Mouse (Mus musculus) kidney, postnatal 36 days (tissue): ENCODE measurements around the gene Trh.
A peak's percentile ranks its signal among the peaks of the same experiment; 100 is the strongest.

ENCODE experiments used
- DNase-seq, 2 experiments: peaks; one replicate each; pipeline ENCODE4 v3.0.0; 2021 to 2022; ENCODE audit warnings: mixed read lengths in 2 of 2

The Trh gene

DNA sequence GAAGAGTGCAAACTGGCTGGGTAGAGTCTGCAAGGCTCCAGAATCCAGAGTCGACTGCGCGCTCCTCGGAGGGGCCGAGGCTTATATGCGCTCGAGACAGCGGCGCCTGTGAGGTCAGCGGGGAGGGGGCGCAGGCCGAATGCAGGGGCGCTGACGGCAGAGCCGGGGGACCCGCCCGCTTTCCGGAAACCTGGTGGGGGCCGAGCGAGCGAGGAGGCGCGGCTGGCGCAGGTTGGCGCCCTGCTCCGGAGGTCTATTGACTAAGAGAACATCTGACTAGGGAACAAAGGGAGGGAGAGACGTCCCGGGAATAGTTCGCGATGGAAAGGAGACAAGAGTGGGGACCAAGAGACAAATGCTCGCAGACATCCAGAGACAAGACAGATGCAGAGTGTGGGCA lies at the start of gene Trh:
Gene Trh, minus strand, starts transcription at position 60 of the 400 bp plus-strand sequence.
- no peak for DNase-seq

GRCm38 (mm10) chr6:92290826-92291225 lies 46.4 kb upstream of the Trh start:
- DNase-seq = no peak

- DNase-seq = no peak
These were observed 42.4 kb upstream of the Trh start for GRCm38 (mm10) chr6:92286889-92287288.

DNA sequence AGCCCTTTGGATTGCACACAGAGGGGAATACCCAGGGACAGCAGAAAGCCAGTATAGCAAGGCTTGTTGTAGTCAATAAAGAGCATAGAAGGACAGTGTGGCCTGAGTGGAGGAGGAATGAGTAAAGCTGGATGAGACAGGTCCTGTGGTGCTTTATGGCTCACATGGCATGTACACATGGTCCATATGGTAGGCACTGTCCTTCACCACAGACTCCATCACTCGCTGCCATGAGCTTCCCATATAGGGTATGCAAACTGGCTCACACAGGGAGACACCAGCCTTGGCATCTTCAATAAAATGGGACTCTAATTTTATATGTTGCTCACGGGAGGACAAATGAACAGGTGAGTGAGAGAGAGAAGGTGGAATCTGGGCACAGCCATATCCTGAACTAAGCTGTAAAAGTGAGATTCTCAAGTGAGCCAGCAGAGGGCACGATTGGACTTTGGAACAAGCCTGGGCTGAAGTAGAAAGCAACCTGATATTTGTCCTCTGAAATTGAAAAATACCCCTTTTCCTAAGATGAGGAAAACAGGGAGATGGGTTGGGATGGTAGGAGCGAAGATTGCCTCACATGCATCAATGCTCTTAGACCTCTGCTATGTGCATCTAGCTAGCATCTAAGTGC lies 41.9 kb upstream of the Trh start:
- peak; percentile 54 to 84 for DNase-seq

- DNase-seq = no peak
These were observed 41.1 kb upstream of the Trh start for GRCm38 (mm10) chr6:92285559-92285958.

DNA sequence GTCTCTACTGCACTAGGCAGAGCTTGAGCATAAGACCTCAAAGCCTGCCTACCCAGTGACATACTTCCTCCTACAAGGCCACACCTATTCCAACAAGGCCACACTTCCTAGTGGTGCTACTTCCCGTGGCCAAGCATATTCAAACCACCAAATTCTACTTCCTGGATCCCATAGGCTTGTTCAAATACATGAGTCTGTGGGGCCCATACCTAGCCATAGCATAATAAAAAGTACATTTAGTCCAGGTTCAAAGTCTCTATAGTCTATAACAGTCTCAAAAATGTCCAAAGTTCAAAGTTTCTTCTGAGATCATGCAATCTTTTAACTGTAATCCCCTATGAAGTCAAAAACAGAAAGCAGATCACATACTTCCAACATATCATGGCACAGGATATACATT lies 32.7 kb upstream of the Trh start:
- DNase-seq = no peak

GRCm38 (mm10) chr6:92273652-92274322 lies 29.3 kb upstream of the Trh start:
- DNase-seq = no peak

GRCm38 (mm10) chr6:92272601-92273000 lies 28.2 kb upstream of the Trh start:
- no peak for DNase-seq

DNA sequence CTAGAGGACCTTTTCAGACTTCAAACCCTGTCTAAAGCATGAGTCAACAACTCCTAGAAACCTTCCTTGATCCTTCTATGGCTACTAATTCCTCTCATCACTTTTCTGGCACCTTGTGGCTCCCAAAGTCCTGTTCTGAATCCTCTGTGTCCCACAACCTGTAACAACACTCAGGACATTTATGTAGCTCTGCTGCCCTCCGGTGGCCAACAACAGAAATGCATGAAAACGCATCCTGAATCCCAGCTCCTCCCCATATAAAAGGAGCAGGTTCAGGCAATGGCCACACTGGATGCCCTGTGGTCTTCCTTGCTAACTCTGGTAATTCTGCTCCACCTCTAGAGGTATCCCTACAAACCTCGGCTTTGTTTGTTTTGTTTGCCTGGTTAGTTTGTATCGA lies 24.6 kb upstream of the Trh start:
- peak; percentile 60 to 82 for DNase-seq

GRCm38 (mm10) chr6:92268001-92268400 lies 23.6 kb upstream of the Trh start:
- DNase-seq = no peak

DNA sequence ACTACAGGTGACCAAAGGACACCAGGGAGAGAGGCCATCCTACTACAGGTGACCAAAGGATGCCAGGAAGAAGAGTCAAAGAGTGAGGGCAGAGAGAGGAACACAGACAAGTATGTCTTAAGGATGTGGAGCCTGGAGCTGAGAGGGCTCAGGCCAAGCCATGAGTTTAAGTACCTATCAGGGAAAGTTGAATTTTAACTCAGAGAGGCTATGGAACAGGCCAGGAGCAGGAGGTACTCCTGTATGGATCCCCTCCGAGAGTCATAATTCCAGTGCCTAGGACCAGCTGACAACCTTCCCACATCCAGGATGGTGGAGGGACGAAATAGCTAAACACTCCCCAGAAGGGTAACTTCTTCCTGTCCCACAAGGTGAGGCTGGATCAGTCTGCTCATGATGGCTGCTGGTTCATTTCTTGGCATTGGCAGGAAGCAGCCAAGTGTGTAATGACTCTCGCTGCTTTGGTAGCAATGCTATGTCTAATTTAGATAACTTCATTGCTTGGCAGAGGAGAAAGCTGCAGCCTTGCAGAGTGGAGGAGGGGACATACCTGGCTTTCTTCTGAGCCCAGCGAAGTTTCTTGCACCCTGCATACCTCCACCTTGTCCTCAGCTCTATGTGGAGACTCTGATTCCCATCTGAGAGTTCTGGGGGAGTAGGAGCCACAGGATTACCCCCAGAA lies 16.9 kb upstream of the Trh start:
- peak; percentile 20 to 35 for DNase-seq

- no peak for DNase-seq
These were observed 10.9 kb upstream of the Trh start for GRCm38 (mm10) chr6:92255346-92255745.

DNA sequence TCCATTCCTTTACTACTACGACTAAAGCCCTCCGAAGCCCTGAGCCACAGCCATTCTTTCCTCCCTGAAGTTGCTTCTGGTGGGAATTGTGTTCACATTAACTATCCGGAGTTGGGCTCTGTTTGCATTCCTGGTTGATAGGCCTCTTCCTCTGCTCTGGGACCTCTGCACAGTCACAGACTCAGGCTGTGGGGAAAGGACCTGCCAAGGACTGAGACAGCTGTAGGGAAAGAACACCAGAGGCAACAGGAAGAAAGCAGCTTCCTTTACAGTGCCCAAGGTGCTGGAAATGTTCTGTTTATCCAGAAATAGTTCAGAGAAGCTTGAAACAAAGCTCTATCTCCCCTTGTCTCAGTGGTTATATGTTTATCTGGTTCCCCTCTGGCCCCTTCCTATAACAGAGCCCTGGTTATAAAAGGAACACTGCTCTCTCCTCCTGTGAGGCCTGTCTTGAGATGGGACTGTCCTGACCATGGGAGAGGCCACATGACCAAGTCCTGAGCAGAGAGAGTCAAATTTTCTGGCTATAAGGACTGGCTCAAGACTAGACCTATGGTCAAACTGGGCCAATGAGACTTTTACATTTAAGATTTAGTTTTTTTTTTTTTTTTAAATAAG lies 8.9 kb upstream of the Trh start:
- DNase-seq = no peak

GRCm38 (mm10) chr6:92247215-92247919 lies 2.9 kb upstream of the Trh start:
- DNase-seq = no peak

GRCm38 (mm10) chr6:92246335-92246734 lies 1.9 kb upstream of the Trh start:
- DNase-seq = no peak

GRCm38 (mm10) chr6:92241178-92241906 lies 3.1 kb downstream of the Trh start:
- peak; percentile 70 to 77 for DNase-seq

DNA sequence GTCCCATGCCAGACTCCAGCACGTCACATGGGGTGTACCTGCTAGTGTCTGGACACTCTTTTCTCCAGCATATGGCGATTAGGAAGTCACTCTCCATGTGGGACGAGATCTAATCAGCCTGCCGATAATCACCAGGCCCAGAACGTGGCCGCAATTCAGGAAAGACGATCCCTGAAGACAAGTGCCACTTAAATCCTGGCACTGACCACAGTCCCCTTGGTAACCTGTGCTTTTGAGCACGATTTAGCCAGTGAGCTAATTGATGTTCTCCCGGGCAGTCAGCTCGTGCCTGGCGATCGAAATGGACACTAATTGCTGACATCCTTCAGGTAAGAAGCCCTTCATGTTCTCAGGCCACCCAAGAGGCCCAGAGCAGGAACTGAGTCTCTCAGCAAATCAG lies 9.4 kb downstream of the Trh start:
- DNase-seq = no peak

DNA sequence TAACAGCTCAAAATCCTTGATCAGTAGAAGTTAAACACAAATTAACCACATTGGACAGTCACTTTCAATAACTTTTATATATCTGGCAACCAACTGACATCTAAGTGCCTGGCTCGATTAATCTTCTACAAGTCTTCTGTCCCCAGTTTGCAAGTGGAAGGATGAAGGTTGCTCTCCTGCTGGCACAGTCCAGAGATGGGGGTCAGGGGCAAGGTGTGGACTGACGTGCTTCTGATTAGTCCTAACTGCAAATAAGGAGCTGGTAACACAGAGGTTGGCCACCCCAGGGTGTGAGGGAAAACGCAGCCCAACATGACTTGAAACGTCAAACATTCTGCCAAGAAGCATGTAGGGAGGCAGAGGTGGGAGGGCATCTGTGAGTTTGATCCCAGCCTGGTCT lies 12.7 kb downstream of the Trh start:
- peak; percentile 11 to 24 for DNase-seq

DNA sequence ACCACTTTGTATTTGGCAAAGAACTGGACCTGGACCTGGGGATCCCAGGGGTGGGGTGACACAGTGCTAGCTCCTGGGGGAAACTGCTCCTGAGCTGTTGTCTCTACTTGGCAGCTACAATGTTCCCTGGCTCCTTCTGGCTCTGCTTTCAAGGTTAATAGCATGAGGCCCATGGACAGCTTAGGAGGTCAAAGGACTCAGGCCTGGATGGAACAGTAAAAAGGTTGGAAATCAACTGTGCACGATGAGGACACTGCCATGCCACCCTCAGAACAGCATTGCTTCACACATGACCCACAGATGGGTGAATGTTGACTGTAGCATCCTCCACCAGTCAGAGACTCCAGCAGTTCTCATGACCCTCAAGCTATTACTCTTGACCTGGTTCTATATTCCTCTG lies 13.1 kb downstream of the Trh start:
- peak; percentile 21 to 24 for DNase-seq

- no peak for DNase-seq
These were observed 14.9 kb downstream of the Trh start for GRCm38 (mm10) chr6:92229586-92229985.

DNA sequence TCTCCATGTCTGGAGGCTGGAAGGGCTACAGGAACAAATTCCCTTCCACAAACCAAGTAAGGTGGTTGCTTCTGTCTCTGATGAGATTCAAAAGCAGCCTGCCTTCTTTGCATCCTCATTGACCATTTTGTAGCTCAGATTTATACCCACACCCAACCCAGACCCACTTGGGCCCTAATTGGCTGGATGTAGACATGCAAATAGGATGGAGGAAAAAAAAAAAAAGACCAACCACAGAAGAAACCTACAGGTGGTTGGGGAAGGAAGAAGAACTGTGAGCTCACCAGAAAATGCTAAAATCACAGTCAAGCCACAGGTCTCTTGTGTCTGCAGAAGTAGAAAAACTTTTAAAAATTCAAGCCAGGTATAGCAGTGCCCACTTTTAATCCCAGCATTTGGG lies 15.3 kb downstream of the Trh start:
- no peak for DNase-seq

- no peak for DNase-seq
These were observed 19.5 kb downstream of the Trh start for GRCm38 (mm10) chr6:92224981-92225380.
